Mouse (Mus musculus): ENCODE data around the gene Foxd4.
"Not testable (repeated sequence)": the region's sequence is repeated elsewhere in the genome, so short reads cannot be mapped to it uniquely, and the experiment has no call there.

Foxd4 gene

GRCm38 (mm10) chr19:24900581-24901220, at the start of gene Foxd4:
Gene Foxd4 (minus strand): TSS chr19:24901197.
- peak; percentile 34 for DNase-seq

- no peak for DNase-seq
Measured at GRCm38 (mm10) chr19:24945521-24946262, 44.7 kb upstream of the Foxd4 start.

- DNase-seq = no peak
Measured at GRCm38 (mm10) chr19:24937084-24937483, 36.1 kb upstream of the Foxd4 start.

GRCm38 (mm10) chr19:24929041-24929440, 28.0 kb upstream of the Foxd4 start:
- DNase-seq = no peak

- no peak for DNase-seq
Measured at GRCm38 (mm10) chr19:24920866-24921265, 19.9 kb upstream of the Foxd4 start.

- no peak for DNase-seq
Measured at GRCm38 (mm10) chr19:24908385-24909155, 7.6 kb upstream of the Foxd4 start.

GRCm38 (mm10) chr19:24907655-24908054, 6.7 kb upstream of the Foxd4 start:
- DNase-seq = no peak

GRCm38 (mm10) chr19:24902821-24903220, 1.8 kb upstream of the Foxd4 start:
- DNase-seq = no peak

GRCm38 (mm10) chr19:24902256-24902655, 1.3 kb upstream of the Foxd4 start:
- DNase-seq = no peak

- DNase-seq = no peak
Measured at GRCm38 (mm10) chr19:24901666-24902065, 669 bp upstream of the Foxd4 start.

- DNase-seq = peak; percentile 55
Measured at GRCm38 (mm10) chr19:24899578-24900544, 1.1 kb downstream of the Foxd4 start.

- peak; percentile 55 for DNase-seq
Measured at GRCm38 (mm10) chr19:24898737-24899577, 2.0 kb downstream of the Foxd4 start.

GRCm38 (mm10) chr19:24897896-24898736, 2.9 kb downstream of the Foxd4 start:
- DNase-seq = peak; percentile 46

- DNase-seq = peak; percentile 59
Measured at GRCm38 (mm10) chr19:24897006-24897895, 3.7 kb downstream of the Foxd4 start.

GRCm38 (mm10) chr19:24896536-24896935, 4.5 kb downstream of the Foxd4 start:
- DNase-seq = no peak

GRCm38 (mm10) chr19:24886888-24887287, 14.1 kb downstream of the Foxd4 start:
- DNase-seq = no peak

- DNase-seq = peak; percentile 82
Measured at GRCm38 (mm10) chr19:24885504-24885903, 15.5 kb downstream of the Foxd4 start.

- no peak for DNase-seq
Measured at GRCm38 (mm10) chr19:24881237-24881636, 19.8 kb downstream of the Foxd4 start.

- not testable (repeated sequence) for DNase-seq
Measured at GRCm38 (mm10) chr19:24875129-24875870, 25.7 kb downstream of the Foxd4 start, which contains the start of gene Gm10053. Gene Gm10053 (plus strand): TSS chr19:24875686.
